Mouse (Mus musculus): ENCODE results near the gene Gm15127.
"Not testable (repeated sequence)": the region's sequence is repeated elsewhere in the genome, so short reads cannot be mapped to it uniquely, and the experiment has no call there.

The Gm15127 gene

DNA sequence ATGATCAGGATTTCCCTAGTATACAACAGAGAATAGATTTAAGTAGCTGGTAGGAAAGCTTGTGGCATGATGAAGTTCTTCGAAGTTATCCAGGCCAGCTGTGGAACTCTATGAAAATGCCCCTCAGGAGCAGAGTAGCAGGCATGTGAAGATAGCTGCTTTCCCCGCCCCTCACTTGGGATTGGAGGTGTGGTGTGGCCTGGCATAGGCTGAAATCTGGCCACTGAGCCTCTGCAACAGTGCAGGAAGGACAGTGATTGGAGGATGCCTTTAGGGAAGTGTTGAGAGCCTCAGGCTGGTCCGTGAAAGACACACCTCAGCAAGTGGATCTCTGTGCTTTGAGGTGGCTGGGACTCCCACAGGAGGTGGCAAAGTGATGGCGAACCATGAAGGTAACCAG, at the start of gene Gm15127:
Gene Gm15127 (plus strand): TSS at position 301 of the 400 bp plus-strand sequence.
- DNase-seq (ENCODE audit: low spot score), result not testable (repeated sequence)

DNA sequence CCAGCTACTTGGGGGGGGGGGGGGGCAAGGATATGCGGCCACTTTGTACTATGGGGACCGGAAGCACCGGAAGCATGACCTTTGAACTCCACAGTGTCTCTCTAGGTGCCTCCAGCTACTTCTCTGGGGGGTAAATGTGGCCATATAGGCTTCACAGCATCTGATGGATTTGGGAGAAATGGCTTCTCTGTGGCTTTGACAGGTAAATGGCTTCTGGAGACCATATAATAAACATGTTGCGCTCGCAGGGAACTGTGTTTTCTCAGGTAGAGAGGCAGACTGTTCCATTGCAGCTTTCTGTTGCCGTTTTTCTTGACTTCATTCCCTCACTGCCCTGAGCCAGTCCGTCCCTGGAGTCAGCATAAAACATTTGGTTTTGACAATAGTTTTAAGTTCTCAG, 48.3 kb upstream of the Gm15127 start, which contains the start of gene Gm8334:
Gene Gm8334 (minus strand): TSS at position 101 of the 400 bp plus-strand sequence.
- not testable (repeated sequence) for DNase-seq (ENCODE audit: low spot score)

DNA sequence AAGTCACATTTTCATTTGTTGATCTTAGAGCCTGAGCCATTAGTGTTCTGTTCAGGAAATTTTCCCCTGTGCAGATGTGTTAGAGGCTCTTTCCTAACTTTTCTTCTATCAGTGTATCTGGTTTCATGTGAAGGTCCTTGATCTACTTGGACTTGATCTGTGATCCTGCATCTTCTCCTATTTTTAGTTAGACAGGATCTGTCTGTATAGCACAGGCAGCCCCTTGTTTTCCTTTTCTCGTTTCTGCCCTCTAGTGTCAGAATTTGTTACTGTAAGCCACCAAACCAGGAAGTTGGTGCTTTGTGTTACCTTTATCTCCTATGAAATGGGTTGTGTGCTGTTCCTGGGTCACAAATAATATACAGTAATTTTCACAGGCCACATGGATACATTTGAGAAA, 12.9 kb downstream of the Gm15127 start:
- DNase-seq (ENCODE audit: low spot score), result not testable (repeated sequence)

All from T-cell, adult 2 months (primary cell).